Comparison of ENCODE assay signal across 8 mouse cellular contexts in the genomic region with DNA sequence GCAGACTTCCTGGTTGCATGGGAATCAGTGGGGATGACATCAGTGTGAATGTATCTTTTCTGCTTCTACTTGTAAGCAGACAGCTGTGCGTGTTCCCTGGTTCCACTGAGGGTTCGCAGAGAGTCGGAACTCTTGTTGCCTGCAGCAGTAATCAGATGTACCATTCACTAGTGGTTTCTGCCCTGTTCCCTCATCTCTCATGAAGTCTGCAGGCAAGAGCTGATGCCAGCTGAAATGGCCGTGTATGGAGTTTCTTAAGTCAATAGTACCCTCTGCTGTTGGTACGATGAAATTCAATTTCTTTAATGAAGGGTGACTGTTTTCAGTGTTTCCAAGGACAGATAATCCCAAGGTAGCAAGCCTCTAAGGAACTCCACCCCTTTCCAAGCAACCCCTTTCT. TPM values are rescaled to one million over a fixed set of nuclear protein-coding genes. Genes with fewer than 3 reads are reported as not detected.
DNase-seq lines count a peak whose midpoint lies in the region.

No protein-coding gene starts in this region.

- peak; percentile 10 for DNase-seq in adrenal gland, adult 8-10 months
- no peak for DNase-seq in adrenal gland, postnatal 25 days
- DNase-seq in testis, postnatal 10 days (ENCODE audit: low spot score): peak; percentile 43
- DNase-seq in testis, postnatal 14 days (ENCODE audit: low spot score): no peak
- DNase-seq in heart, adult 8-10 months (ENCODE audit: low spot score): peak; percentile 41
- peak; percentile 41 for DNase-seq in left cerebral cortex, adult 11 months (ENCODE audit: low spot score)
- DNase-seq in retina, postnatal 1 day: peak; percentile 73
- no peak for DNase-seq in thymus, postnatal 4 days

RNA-seq across cellular contexts. Expression of a gene that starts 38.4 kb away (rescaled TPM):
- total RNA-seq in adrenal gland, adult 8-10 months (2022): 10 to 100 TPM; 25.7 to 40.5 (median 29.8) TPM
- total RNA-seq in adrenal gland, postnatal 25 days (2021): 29.7 and 38.9 TPM in 2 replicates
- total RNA-seq in heart, adult 8-10 months (2022): 10 to 100 TPM; 10.3 to 14.0 (median 11.1) TPM

Comparison
In these comparisons a context has a peak if more than half of its experiments do, and no peak if none do; other contexts are left out.
1. DNase-seq: peak in adrenal gland, adult 8-10 months (single experiment), testis, postnatal 10 days (single experiment), heart, adult 8-10 months (single experiment), left cerebral cortex, adult 11 months (single experiment) and retina, postnatal 1 day (single experiment); none in adrenal gland, postnatal 25 days (single experiment), testis, postnatal 14 days (single experiment) and thymus, postnatal 4 days (single experiment).